Mouse (Mus musculus) bone marrow macrophage, adult 2 months (primary cell): Measurements from ENCODE around the gene 1700001P01Rik.

Source experiments
- CTCF ChIP-seq: IDR thresholded peaks from 2 replicates; pipeline ENCODE4 v1.5.1; 2012; ENCODE audit warnings: low read depth, mild to moderate bottlenecking, low read length, moderate library complexity
- POLR2A ChIP-seq: IDR thresholded peaks from 2 replicates; pipeline ENCODE4 v1.6.1; 2012; ENCODE audit warnings: mild to moderate bottlenecking, low read depth, low read length, borderline replicate concordance

GRCm38 (mm10) chr11:97744063-97744717 is 31.5 kb downstream of the 1700001P01Rik start, which contains the start of gene Pip4k2b:
- TF ChIP-seq POLR2A (no peak), CTCF (no peak)
